Mouse (Mus musculus) kidney, adult 9 months (tissue): Measurements from ENCODE around the gene Vkorc1.
A peak's percentile ranks its signal among the peaks of the same experiment; 100 is the strongest.
"Not testable (repeated sequence)": the region's sequence is repeated elsewhere in the genome, so short reads cannot be mapped to it uniquely, and the experiment has no call there.

Source experiments
- DNase-seq: peaks from one replicate; pipeline ENCODE4 v3.0.0; 2022

The Vkorc1 gene

GRCm38 (mm10) chr7:127895442-127895841, at the start of gene Vkorc1, which contains the start of gene Gm21974:
Gene Vkorc1, minus strand, starts transcription at chr7:127895617.
Gene Gm21974, minus strand, starts transcription at chr7:127895454.
- peak; percentile 99 for DNase-seq

GRCm38 (mm10) chr7:127944614-127945013, 49.2 kb upstream of the Vkorc1 start:
- no peak for DNase-seq

DNA sequence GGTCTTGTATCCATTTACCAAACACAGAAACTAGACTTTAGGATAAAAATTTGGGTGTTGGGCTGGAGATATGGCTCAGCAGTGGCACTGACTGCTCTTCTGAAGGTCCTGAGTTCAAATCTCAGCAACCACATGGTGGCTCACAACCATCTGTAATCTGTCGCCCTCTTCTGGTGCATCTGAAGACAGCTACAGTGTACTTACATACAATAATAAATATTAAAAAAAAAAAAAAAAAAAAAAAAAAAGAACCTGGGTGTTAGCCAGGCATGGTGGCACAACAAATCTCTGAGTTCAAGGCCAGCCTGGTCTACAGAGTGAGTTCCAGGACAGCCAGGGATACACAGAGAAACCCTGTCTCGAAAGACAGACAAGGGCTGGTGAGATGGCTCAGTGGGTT, 46.7 kb upstream of the Vkorc1 start:
- not testable (repeated sequence) for DNase-seq

- no peak for DNase-seq
Measured at GRCm38 (mm10) chr7:127936216-127936884, 40.9 kb upstream of the Vkorc1 start.

GRCm38 (mm10) chr7:127935748-127936159, 40.3 kb upstream of the Vkorc1 start:
- DNase-seq = no peak

GRCm38 (mm10) chr7:127935028-127935722, 39.8 kb upstream of the Vkorc1 start:
- DNase-seq = peak; percentile 97

GRCm38 (mm10) chr7:127934075-127934474, 38.7 kb upstream of the Vkorc1 start:
- no peak for DNase-seq

DNA sequence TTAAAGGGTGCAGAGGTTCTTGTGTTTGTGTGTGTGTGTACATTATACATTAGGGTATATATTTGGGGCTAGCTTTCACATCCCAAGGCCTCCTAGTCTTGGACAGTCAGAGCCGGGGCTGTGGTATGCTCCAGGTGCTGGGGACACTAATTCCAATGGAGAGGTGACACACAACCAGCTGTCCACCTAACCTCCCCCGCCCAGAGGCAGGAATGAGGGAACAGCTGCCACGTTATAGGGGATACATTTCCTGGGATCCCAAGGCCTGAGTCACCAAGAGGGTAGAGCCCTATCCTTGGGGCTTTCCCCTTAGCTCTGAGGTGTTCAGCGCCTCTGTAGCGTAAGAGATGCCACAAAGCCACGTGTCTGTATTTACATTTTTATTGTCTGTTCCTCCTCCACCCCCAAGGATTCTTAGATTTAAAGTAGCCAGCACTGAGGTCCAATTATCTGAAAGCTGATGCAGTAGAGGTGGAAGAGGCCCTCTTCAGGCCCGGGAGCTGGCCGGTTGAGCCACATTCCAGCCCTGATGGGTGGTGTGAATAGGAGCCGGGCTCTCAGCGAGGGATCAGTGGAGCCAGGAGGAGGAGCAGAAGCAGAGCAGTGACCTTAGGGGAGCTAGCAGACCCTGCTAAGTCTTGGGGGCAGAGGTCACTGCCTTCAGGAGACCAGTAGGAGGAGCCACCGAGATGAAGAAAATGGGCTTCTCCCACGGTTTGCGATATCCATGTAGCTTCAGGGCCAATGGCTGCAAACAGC, 37.0 kb upstream of the Vkorc1 start:
- DNase-seq = peak; percentile 73

GRCm38 (mm10) chr7:127931351-127932135, 36.1 kb upstream of the Vkorc1 start:
- DNase-seq = peak; percentile 81

- peak; percentile 50 for DNase-seq
Measured at GRCm38 (mm10) chr7:127930636-127931035, 35.2 kb upstream of the Vkorc1 start.

- DNase-seq = peak; percentile 96
Measured at GRCm38 (mm10) chr7:127929923-127930322, 34.5 kb upstream of the Vkorc1 start, which contains the start of gene Prss8. Gene Prss8, minus strand, starts transcription at chr7:127930104.

DNA sequence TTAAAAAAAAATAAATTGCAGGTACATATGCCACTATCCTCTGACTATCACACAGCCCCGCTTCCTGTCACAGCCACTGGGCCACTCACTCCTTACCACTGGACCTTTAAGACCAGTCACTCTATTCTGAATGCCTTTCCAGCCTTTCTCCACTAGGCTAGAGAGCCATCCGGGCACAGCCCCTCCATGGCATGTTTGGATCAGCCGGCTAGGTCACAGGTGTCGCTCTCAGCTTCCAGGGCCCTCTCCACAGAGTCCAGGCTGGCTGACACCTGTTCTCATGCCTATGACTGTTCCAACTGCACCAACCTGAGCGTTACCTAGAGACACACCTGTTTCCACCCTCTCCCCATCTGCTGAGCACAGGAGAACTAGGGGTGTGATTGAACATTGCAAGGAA, 33.2 kb upstream of the Vkorc1 start:
- peak; percentile 66 for DNase-seq

- DNase-seq = no peak
Measured at GRCm38 (mm10) chr7:127927726-127928125, 32.3 kb upstream of the Vkorc1 start.

DNA sequence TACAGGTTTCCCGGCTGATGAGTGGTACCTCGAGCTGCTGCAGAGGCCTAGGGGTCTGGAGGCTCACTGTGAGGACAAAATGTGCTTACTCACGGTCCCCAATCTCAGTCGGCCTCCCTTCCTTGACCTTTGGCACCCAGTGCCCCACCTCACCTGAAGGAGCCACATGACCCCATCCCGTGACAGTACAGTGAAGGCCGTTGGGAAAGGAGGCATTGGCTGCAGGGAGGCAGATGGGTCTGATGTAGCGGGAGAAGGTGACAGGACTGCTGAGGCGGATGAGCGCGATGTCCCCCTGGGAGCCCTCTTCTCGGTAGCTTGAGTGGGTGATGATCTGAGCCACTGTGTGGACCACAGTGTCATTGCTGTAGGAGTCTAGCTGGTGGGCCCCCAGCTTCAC, 31.4 kb upstream of the Vkorc1 start:
- peak; percentile 91 for DNase-seq

- DNase-seq = peak; percentile 95
Measured at GRCm38 (mm10) chr7:127926066-127926465, 30.6 kb upstream of the Vkorc1 start.

- DNase-seq = peak; percentile 96
Measured at GRCm38 (mm10) chr7:127925252-127925651, 29.8 kb upstream of the Vkorc1 start.

DNA sequence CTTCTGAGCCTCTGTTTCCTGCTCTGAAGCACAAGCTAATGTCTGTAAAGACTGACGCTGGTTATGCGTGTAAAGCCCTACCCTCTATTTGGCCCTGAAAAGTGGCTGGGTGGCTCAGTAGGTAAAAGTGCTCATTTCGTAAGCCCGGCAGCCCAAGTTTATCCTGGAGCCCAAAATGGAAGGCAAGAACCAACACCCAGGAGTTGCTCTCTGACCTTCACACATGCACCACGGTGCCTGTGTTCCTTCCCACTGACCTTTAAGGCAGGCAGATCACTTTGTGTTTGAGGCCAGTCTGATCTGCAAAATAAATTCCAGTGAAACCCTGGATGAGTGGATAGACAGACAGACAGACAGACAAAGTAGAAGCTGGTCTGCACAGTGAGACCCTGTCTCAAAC, 28.3 kb upstream of the Vkorc1 start:
- DNase-seq = no peak

DNA sequence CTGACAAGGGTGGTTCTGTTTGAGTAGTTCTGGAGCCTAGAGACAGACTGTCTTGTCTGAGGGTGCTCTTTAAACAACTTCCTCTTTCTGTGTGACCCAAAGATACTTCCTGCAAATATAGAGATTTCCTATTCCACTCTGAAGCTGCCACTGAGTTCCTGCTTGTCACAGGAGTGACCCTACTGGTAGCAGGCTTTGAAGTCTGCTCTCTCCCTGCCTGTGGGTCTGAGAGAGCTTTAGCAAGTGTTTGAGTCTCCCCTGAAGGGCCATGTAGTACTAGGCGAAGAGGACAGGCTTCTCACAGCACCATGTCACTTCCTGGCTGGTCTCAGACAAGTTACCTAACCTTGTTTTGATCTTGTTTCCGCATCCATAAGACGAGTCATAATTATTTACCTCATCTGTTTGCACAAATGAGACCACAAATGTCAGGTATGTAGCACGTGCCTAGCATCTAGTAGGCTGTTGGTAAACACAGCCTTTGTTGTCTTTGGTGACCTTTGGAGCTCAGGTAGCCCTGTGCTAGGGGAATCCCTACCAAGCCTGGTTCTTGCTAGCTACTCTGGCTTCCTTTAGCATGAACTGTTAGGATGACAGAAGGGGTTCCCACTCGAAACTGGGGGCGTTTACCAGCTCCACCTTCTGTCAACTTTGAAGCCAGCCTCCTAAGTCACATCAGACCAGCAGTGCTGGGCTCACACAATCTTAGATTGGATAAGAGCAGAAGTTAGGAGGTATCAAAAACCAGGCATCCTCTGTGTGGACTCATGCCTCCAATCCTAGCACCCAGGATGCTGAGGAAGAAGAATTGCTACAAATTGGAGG, 27.2 kb upstream of the Vkorc1 start:
- DNase-seq = no peak

DNA sequence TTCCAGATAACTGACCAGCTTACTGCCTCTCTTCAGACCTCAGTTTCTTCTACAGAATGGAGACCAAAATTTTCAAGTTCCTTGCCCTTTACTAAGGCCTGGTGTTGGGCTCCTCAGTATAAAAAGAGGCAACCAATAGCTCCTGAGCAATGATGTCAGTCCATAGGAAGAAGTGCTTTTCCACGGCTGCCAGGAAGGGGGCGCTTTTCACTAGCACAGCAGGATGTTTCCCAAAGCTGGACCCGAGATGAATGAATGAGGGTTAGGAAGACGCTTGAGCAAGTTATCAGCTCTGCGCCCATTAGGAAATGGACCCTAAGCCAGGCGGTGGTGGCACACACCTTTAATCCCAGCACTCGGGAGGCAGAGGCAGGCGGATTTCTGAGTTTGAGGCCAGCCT, 26.1 kb upstream of the Vkorc1 start:
- no peak for DNase-seq

GRCm38 (mm10) chr7:127919290-127919689, 23.9 kb upstream of the Vkorc1 start:
- DNase-seq = no peak

DNA sequence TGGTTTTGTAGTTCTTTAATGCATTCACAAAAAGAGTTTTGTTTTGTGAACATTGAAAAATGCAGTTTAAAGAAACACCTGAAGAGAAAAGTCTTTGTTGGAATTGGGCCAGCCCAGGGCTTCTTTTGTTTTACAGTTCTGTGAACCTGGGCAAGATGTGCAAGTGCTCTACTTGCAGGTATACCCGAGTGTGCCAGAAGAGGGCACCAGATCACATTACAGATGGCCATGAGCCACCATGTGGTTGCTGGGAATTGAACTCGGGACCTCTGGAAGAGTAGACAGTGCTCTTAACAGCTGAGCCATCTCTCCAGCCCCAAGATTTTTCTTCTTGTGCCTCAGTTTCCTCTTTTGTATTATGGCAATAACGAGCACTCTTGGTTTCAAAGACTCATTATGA, 22.8 kb upstream of the Vkorc1 start:
- DNase-seq = peak; percentile 79

DNA sequence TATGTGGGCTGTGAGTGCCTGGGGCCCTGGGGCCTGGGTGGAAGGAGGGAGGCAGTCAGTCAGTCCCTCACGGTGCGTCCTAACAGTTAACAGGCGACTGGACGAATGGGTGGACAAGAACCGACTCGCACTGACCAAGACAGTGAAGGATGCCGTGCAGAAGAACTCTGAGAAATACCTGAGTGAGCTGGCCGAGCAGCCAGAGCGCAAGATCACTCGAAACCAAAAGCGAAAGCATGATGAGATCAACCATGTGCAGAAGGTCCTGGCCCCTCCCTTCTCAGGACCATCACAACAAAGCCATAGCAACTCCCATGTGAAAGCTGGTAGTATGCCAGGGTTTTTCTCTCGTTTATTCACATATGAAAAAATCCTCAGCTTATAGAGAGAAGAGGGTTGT, 19.9 kb upstream of the Vkorc1 start:
- no peak for DNase-seq
